Mouse (Mus musculus) megakaryocyte, adult 5-6 weeks (primary cell): ENCODE measurements at regions not wholly inside any gene's neighbourhood (a gene's known extent, or its start where the extent isn't known, plus 50 kb on each side); places are given as distances from the start of the nearest gene placed in this dataset.

Experiments used
- ATAC-seq: 2 replicates; pipeline ENCODE4 v1.8.0; 2016; ENCODE audit warnings: mild to moderate bottlenecking, inconsistent platforms; ENCODE audit not compliant: poor library complexity, severe bottlenecking

- ATAC-seq, result no peak
Observed at GRCm38 (mm10) chr9:23535872-23536271, 313.0 kb downstream of the Bmper start.

GRCm38 (mm10) chr9:23538051-23538450, 315.2 kb downstream of the Bmper start:
- no peak for ATAC-seq

GRCm38 (mm10) chr9:23551692-23552091, 328.8 kb downstream of the Bmper start:
- ATAC-seq, result no peak

GRCm38 (mm10) chr9:23553766-23554165, 330.9 kb downstream of the Bmper start:
- ATAC-seq, result no peak

- ATAC-seq, result no peak
Observed at GRCm38 (mm10) chr9:23557601-23558000, 334.7 kb downstream of the Bmper start.

GRCm38 (mm10) chr9:23561924-23562323, 339.0 kb downstream of the Bmper start:
- ATAC-seq, result no peak

GRCm38 (mm10) chr9:23567081-23567480, 344.2 kb downstream of the Bmper start:
- ATAC-seq, result no peak

- peak; percentile 97 for ATAC-seq
Observed at GRCm38 (mm10) chr9:23570150-23570549, 347.3 kb downstream of the Bmper start.

GRCm38 (mm10) chr9:23576314-23576713, 353.4 kb downstream of the Bmper start:
- ATAC-seq, result no peak

- ATAC-seq, result peak; percentile 47
Observed at GRCm38 (mm10) chr9:23580155-23580554, 357.3 kb downstream of the Bmper start.

GRCm38 (mm10) chr9:23581039-23581606, 358.2 kb downstream of the Bmper start:
- ATAC-seq, result peak; percentile 93

- no peak for ATAC-seq
Observed at GRCm38 (mm10) chr9:23584561-23584960, 361.7 kb downstream of the Bmper start.

- ATAC-seq, result no peak
Observed at GRCm38 (mm10) chr9:23589024-23589423, 366.1 kb downstream of the Bmper start.

GRCm38 (mm10) chr9:23591906-23592305, 369.0 kb downstream of the Bmper start:
- ATAC-seq, result no peak

- ATAC-seq, result no peak
Observed at GRCm38 (mm10) chr9:23600623-23601022, 377.7 kb downstream of the Bmper start.
